Mouse (Mus musculus): ENCODE data around the gene Nr5a2.

GRCm38 (mm10) chr1:136896351-136896750, 63.9 kb downstream of the Nr5a2 start:
- no peak for TF ChIP-seq CTCF (IDR thresholded peaks at IDR 0.05; ENCODE audit: low read depth)
- TF ChIP-seq EP300 (IDR thresholded peaks at IDR 0.05; ENCODE audit: low read depth), result no peak

Measured in liver, postnatal 0 days (tissue).